Mouse (Mus musculus) cerebellum, postnatal 4 days (tissue): Measurements from ENCODE around the gene Ormdl2.

ENCODE experiments used
- DNase-seq, 2 experiments: peaks; one replicate each; pipeline ENCODE4 v3.0.0; 2022; ENCODE audit warnings: low spot score in 2 of 2, mixed read lengths in 1 of 2

The Ormdl2 gene

DNA sequence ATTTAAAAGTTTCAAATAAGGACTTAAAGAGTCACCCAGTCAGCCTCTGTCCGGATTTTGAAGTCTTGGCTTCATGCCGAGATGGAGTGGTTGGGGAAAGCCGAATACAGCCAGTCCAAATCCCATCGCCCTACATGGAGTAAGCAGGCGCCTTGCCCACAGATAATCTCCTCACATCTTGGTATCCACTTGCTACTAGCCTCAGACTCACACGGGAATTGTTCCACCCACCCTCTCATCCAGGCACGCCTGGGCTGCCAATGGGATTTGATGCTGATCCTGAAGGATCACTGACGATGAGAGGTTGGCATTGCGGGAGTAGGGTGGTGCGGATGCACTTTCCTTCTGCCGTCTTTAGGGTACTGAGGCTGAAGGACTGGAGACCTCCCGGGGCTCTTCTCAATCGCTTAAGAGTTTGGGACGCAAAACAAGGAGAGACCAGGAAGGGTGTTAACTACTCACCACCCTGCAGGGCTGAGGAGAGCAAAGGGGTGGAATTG lies 17.6 kb downstream of the Ormdl2 start, which contains the start of gene Dnajc14:
Gene Dnajc14, plus strand, starts transcription at position 292 of the 500 bp plus-strand sequence.
- DNase-seq, result peak in 1 of 2 experiments; percentile 57

DNA sequence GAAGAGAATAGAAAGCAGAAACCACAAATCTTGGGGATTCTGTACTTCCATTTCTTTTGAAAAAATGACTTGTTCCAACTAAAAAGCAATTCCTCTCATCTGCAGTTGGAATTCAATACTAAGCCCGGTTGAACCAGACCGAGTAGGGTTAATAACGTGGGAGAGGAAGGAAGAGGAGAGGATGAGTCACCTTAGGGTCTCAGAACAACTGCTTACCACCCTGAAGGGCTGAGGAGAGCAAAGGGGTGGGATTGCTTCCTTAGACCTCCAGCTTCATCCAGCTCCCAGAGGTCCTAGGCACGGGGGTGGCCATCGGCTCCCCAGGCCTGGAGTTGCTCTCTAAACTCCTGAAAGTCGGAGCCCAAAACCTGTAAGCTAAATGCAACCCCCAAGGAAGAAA lies 18.1 kb downstream of the Ormdl2 start:
- peak in 1 of 2 experiments; percentile 8 for DNase-seq

DNA sequence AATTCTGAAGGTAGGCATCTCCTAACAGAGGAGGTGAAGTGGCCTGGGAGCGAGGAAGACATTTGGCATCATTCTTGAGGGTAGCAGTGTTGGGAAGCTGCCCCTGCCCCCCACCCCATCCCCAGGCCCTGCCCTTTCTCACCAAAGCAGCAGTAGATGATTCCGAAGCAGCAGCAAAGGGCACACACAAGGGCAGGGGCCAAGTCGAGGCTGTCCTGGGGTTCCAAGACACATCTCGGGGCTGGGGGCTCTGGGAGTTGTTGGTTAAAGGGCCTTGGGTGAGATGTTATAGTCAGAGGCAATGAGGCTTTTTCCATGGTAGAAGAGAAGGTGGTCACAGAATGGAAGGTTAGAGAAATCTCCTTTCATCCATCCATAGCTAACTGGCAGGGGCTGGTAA lies 18.5 kb downstream of the Ormdl2 start:
- DNase-seq, result no peak

DNA sequence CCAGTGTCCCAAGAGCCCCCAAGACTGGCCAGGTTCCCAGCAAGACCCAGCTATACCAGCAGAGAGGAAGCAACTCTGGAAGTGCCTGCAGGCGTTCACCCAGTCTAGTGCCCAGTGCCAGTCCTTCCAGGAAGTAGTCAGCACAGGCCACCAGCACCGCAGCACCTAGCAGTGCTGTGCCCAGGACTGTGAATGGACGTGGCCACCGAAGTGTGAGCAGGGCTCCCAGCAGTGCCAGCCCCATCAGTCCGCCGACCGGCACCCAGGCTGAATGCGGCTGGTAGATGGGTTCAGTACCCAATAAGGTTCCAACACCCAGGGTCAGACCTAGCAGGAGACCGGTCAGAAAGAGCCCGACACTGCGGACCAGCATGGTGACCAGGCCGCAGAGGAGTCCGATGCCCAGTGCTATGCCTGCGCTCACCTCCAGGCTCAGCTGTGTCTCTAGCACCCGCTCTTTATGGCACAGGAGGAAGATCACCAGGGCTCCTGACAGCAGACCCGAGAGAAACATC lies 19.4 kb downstream of the Ormdl2 start:
- DNase-seq, result no peak

DNA sequence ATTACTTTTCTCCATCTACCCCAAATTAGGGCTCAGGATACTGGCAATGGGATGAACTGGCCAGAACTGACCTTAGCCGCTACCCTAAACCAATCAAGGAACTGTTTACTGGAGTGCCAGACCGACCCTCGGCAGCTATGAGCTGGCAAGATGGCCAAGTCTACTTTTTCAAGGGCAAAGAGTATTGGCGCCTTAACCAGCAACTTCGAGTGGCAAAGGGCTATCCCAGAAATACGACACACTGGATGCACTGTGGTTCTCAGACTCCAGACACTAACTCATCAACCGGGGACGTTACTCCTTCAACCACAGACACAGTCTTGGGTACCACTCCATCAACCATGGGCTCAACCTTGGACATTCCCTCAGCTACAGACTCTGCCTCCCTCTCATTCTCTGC lies 22.8 kb downstream of the Ormdl2 start:
- no peak for DNase-seq

DNA sequence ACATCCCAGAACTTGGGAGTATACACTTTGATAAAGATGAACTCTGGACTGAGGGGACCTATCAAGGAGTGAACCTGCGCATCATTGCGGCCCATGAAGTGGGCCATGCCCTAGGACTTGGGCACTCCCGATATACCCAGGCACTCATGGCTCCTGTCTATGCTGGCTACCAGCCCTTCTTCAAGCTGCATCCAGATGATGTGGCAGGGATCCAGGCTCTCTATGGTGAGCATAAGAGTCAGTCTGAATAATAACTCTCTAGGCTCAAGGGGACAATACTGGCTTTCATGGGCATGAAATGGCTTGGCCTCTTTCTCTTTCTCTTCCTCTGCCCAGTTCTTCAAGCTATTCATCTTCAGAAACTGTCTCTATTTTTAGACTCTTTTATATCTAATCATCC lies 25.9 kb downstream of the Ormdl2 start:
- DNase-seq, result peak in 1 of 2 experiments; percentile 6

DNA sequence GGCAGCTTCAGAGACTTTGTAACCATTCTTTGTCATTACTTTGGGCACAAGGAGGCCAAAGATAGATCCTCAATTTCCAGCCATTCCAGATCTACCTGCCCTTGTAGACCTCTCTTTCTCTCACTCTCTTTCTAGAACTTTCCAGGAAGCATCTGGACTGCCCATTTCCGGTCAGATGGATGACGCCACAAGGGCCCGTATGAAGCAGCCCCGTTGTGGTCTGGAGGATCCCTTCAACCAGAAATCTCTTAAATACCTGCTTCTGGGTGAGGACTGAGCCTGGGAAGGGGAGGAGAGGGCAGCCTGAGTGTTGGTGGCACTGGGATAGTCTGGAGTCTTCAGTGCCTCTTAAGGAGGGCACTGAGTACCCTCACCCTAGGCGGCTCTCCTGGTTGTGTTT lies 27.1 kb downstream of the Ormdl2 start:
- no peak for DNase-seq

DNA sequence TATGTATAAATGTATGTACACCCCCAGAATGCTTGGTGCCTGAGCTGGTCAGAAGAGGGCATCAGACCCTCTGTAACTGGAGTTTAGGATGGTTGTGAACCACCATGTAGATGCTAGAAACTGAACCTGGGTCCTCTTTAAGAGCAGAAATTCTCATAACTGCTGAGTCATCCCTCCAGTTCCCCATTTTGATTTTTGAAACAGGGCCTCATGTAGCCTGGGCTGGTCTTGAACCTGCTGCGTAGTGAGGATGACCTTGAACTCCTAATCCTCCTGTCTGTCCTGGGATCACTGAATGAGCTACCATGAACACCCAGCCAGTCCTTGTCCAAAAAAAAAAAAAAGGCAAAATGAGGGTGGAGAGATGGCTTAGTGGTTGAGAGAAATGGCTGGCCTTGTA lies 28.2 kb downstream of the Ormdl2 start:
- no peak for DNase-seq

DNA sequence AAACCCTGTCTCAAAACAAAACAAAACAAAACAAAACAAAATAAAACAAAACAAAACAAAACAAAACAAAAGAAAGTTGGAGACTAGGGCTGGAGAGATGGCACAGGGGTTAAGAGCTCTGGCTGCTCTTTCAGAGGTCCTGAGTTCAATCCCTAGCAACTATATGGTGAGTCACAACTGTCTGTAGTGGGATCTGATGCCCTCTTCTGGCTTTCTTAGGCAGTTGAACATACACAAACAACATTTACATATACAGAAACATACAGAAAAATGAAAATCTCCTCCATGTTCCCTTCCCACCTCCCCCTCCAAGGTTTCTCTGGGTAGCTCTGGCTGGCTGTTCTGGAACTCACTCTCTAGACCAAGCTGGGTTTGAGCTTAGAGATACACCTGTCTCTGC lies 29.4 kb downstream of the Ormdl2 start:
- DNase-seq, result no peak

DNA sequence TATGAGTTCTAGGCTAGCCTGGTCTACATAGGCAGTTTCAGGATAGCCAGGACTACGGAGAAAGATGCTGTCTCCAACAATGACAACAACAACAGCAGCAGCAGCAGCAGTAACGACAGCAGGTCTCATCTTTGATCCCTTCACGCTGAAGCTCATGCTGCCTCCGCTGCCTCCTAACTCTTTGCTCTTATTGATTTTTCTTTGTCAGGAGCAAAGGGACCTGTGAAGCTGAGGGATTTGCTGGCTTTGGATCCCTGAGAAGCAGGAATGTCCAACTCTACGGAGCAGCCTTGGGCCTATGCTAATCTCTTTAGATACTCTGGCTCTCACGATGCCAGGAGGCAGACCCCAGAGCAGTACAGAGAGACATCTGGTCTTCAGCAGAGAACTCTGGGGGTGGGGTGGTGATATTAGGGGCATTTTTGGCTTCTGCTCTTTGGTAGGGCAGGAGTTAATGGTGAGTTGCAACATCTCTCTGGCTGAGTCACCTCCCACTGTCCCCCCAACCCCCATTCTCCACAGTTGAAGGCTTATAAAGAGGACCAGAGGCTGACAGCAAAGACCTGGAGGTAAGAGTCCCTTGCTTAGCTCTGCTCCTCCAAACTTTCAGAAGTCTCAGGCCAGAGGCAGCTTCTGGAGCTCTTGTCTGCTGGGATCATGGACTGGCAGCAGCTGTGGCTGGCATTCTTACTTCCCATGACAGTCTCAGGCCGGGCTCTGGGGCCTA lies 30.9 kb downstream of the Ormdl2 start, which contains the start of gene Mmp19:
Gene Mmp19, plus strand, starts transcription at position 513 of the 727 bp plus-strand sequence.
- no peak for DNase-seq

DNA sequence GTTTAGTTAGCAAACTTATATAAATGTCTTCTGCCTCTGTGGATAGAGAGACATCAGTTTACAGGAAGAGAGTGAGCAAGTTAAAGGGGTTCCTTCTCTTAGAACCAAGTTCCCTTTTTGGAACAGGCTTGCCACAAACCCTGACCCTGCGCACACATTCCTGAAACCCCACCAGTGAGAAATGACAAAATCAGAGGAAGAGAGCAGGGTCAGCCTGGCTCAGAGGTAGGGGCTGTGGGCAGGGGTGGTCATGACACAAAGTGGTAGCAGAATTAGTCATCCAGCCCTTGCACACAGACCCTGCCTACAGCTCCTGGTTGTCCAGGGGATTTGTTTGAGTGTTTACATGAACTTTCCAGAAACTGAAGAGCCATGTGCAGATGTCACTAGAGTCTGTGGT lies 41.2 kb downstream of the Ormdl2 start:
- no peak for DNase-seq

DNA sequence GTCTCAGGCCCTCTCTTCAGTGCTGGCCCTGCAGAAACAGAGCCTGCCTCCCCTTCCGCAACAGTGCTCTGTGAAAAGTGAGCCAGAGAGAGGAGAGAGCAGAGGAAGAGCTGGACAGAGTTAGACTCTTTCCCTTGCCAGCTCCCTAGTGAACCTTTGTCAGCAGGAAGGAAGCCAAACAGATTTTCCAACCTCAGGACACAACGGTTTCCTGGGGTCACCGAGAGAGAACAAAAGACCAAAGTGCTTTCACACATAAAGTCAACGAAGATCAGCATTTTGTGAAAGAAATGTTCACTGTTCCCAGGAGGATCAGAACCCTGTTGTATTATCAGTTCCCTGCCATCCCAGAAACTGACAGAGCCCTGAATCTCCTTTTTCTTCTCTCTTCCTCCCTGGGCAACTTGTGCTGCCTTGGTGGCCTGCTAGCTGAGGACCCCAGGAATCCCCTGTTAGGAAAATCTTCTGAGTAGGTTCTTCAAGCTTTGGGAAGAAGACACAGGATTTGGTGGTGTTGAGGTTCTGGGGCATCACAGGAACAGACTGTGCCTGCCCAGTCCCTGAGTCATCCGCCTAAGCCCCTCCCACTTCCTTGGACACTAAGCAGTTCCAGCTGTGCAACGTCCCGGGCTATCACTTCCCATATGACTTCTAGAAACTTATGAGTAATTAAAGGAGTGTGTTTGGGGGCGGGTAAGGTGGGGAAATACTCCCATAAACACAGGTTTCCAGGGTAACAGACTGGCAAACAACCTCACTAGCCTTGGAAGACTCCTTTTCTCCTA lies 42.2 kb downstream of the Ormdl2 start:
- no peak for DNase-seq

DNA sequence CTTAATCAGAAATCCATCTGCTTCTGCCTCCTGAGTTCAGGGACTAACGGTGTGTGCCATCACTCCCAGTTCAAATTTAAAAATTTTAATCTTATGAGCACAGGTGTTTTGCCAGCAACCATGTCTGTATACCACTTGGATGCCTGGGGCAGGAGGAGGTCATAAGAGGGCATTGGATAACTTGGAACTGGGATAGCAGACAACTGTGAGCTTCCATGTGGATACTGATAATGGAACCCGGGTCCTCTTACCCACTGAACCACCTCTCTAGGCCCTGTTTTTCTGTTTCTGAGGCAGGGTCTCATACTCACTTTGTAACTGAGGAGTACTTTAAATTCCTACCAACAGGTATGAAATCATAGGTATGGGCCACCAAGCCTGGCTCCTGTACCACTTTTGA lies 43.0 kb downstream of the Ormdl2 start:
- no peak for DNase-seq

DNA sequence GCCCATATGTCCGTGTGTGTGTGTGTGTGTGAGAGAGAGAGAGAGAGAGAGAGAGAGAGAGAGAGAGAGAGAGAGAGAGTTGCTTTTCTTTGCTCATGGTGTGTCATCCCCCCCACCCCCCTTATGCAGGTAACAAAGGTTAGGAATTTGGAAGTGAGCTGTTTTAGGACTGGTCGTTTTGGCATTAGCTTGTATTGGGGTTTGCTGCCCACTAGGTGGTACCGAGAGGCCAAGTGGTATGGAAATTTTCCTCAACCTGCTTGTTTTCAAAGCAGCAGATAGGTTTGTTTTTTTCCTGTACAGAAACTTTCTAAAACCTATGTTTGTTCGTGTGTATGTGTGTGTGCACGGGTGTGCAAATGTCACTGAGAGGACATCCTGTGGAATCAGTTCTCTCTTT lies 47.8 kb downstream of the Ormdl2 start:
- no peak for DNase-seq

DNA sequence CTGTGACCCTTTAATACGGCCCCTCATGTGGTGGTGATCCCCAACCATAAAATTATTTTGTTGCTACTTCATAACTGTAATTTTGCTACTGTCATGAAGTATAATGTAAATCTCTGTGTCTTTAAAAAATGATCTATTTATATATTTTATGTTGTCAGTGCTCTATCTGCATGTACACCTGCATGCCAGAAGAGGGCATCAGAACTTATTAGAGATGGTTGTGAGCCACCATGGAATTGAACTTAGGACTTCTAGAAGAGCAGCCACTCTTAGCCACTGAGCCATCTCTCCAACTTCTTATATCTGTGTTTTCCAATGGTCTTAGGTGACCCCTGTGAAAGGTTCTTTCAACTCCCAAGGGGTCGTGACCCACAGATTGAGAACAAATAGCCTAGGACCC lies 48.5 kb downstream of the Ormdl2 start:
- DNase-seq, result no peak
